Comparison of ENCODE assay signal across 16 mouse cellular contexts in genomic region chr2:18111411-18111810, GRCm38 (mm10). TPM values are rescaled to one million over a fixed set of nuclear protein-coding genes. Genes with fewer than 3 reads are reported as not detected.
DNase-seq lines count a peak whose midpoint lies in the region; ATAC-seq and TF ChIP-seq lines count a peak whose summit lies in the region.
"Had no signal": no experiment of that assay in that cellular context is flagged by ENCODE, and none has a peak within 500 bp of the region (broad histone marks: within the 10 kb centered on the region; RNA-seq: fewer than 3 reads in every experiment).

No protein-coding gene starts in this region.

- H3K9me3 ChIP-seq in hindbrain, embryonic 11.5 days (ENCODE audit: control insufficient read depth, low read length) = no peaks in the 10 kb centered on the region
- H3K9me3 ChIP-seq in hindbrain, embryonic 16.5 days (ENCODE audit: control insufficient read depth, low read length) = no peaks in the 10 kb centered on the region
- no peaks in the 10 kb centered on the region for H3K9me3 ChIP-seq in ES-E14 (ENCODE audit: control insufficient read depth, insufficient read depth, low read depth, low read length)
- H3K9me3 ChIP-seq in lung, postnatal 0 days (ENCODE audit: low read length) = no peaks in the 10 kb centered on the region
- H3K9me3 ChIP-seq in stomach, postnatal 0 days (ENCODE audit: control insufficient read depth, low read length) = no peaks in the 10 kb centered on the region
- H3K9me3 ChIP-seq: heart, embryonic 12.5 days; liver, embryonic 13.5 days; midbrain, embryonic 15.5 days; neural tube, embryonic 13.5 days had no signal

- H3K9ac ChIP-seq in hindbrain, embryonic 11.5 days (ENCODE audit: low read depth, low read length) = no peak overlapping the region
- no peak overlapping the region for H3K9ac ChIP-seq in hindbrain, embryonic 16.5 days (ENCODE audit: low read depth, low read length)
- no peak overlapping the region for H3K9ac ChIP-seq in ES-E14 (ENCODE audit: insufficient read depth, low read depth, low read length, poor library complexity, severe bottlenecking)
- H3K9ac ChIP-seq in lung, postnatal 0 days (replicated peaks; ENCODE audit: low read depth) = no peak overlapping the region
- H3K9ac ChIP-seq in stomach, postnatal 0 days (ENCODE audit: low read length) = no peak overlapping the region
- H3K9ac ChIP-seq: heart, embryonic 12.5 days; liver, embryonic 13.5 days; midbrain, embryonic 15.5 days; neural tube, embryonic 13.5 days had no signal

- H3K4me2 ChIP-seq in hindbrain, embryonic 11.5 days (replicated peaks; ENCODE audit: low read depth, low read length) = no peak overlapping the region
- no peak overlapping the region for H3K4me2 ChIP-seq in hindbrain, embryonic 16.5 days (ENCODE audit: low read length)
- H3K4me2 ChIP-seq in lung, postnatal 0 days (replicated peaks; ENCODE audit: low read depth, low read length) = no peak overlapping the region
- no peak overlapping the region for H3K4me2 ChIP-seq in stomach, postnatal 0 days (replicated peaks; ENCODE audit: low read depth)
- H3K4me2 ChIP-seq: heart, embryonic 12.5 days; liver, embryonic 13.5 days; midbrain, embryonic 15.5 days; neural tube, embryonic 13.5 days had no signal

- no peaks in the 10 kb centered on the region for H3K4me1 ChIP-seq in hindbrain, embryonic 11.5 days (replicated peaks; ENCODE audit: control insufficient read depth, insufficient read depth, low read length)
- no peaks in the 10 kb centered on the region for H3K4me1 ChIP-seq in hindbrain, embryonic 16.5 days (ENCODE audit: control insufficient read depth, insufficient read depth, low read depth, low read length)
- peaks cover 9% of the 10 kb centered on the region in 2 experiments for H3K4me1 ChIP-seq in ES-E14 (ENCODE audit: control insufficient read depth in 2 of 2, insufficient read depth in 2 of 2, low read length in 2 of 2, poor library complexity in 1 of 2)
- H3K4me1 ChIP-seq in lung, postnatal 0 days (ENCODE audit: insufficient read depth, low read depth, low read length) = no peaks in the 10 kb centered on the region
- no peaks in the 10 kb centered on the region for H3K4me1 ChIP-seq in stomach, postnatal 0 days (replicated peaks; ENCODE audit: control insufficient read depth, insufficient read depth)
- H3K4me1 ChIP-seq: liver, embryonic 13.5 days; midbrain, embryonic 15.5 days; neural tube, embryonic 13.5 days had no signal

- no peak for TF ChIP-seq CTCF in lung, postnatal 0 days (IDR thresholded peaks at IDR 0.05)
- TF ChIP-seq CTCF in stomach, postnatal 0 days (IDR thresholded peaks at IDR 0.05; ENCODE audit: low read depth) = no peak

- in situ Hi-C loops in ES-E14 (cut with MboI; ENCODE audit: low sequenced_read_pairs in 2 of 2, unreplicated experiment in 2 of 2) = no loop called here

- no peak overlapping the region for H3K4me3 ChIP-seq in hindbrain, embryonic 11.5 days (ENCODE audit: low read depth, low read length)
- H3K4me3 ChIP-seq in hindbrain, embryonic 16.5 days (ENCODE audit: low read length) = no peak overlapping the region
- H3K4me3 ChIP-seq in ES-E14 (ENCODE audit: insufficient read depth in 1 of 2, low read depth in 1 of 2, low read length in 2 of 2, poor library complexity in 1 of 2, severe bottlenecking in 1 of 2) = no peak overlapping the region
- H3K4me3 ChIP-seq in lung, postnatal 0 days (ENCODE audit: low read depth, low read length) = no peak overlapping the region
- no peak overlapping the region for H3K4me3 ChIP-seq in stomach, postnatal 0 days (ENCODE audit: low read depth, low read length)
- H3K4me3 ChIP-seq: erythroblast, embryonic 14.5 days; heart, embryonic 12.5 days; liver, embryonic 13.5 days; midbrain, embryonic 15.5 days; neural tube, embryonic 13.5 days had no signal

- peak; percentile 17 for DNase-seq in hindbrain, embryonic 11.5 days (ENCODE audit: low spot score)
- DNase-seq in ES-E14 (ENCODE audit: low read depth, low spot score) = peak; percentile 41
- peak; percentile 22 for DNase-seq in WW6 (ENCODE audit: low read depth, low spot score)
- peak; percentile 87 for DNase-seq in forelimb bud, embryonic 11.5 days (ENCODE audit: low read depth, low spot score)
- no peak for DNase-seq in right cerebral cortex, postnatal 36 days (ENCODE audit: low spot score in 2 of 2)
- DNase-seq in lung, postnatal 0 days (ENCODE audit: low spot score) = no peak
- DNase-seq in stomach, postnatal 0 days (ENCODE audit: low spot score) = no peak
- DNase-seq: liver, embryonic 13.5 days; lung, postnatal 36 days; right cerebral cortex, adult 18-20 months; thymus, adult 18-20 months had no signal

- ATAC-seq in hindbrain, embryonic 11.5 days (ENCODE audit: low FRiP score) = no peak
- no peak for ATAC-seq in hindbrain, embryonic 16.5 days
- no peak for ATAC-seq in lung, postnatal 0 days
- no peak for ATAC-seq in stomach, postnatal 0 days (ENCODE audit: low FRiP score, low TSS enrichment)
- ATAC-seq: midbrain, embryonic 15.5 days had no signal

- no peak for TF ChIP-seq EP300 in lung, postnatal 0 days (IDR thresholded peaks at IDR 0.05)
- no peak for TF ChIP-seq EP300 in stomach, postnatal 0 days (optimal IDR thresholded peaks at IDR 0.05)

- H3K27ac ChIP-seq in hindbrain, embryonic 11.5 days (ENCODE audit: low read depth, low read length) = no peak overlapping the region
- H3K27ac ChIP-seq in hindbrain, embryonic 16.5 days (ENCODE audit: low read depth, low read length) = no peak overlapping the region
- no peak overlapping the region; the same call in 1 of the 2 replicates for H3K27ac ChIP-seq in ES-E14 (ENCODE audit: insufficient read depth, low read depth, low read length, poor library complexity, severe bottlenecking)
- H3K27ac ChIP-seq in lung, postnatal 0 days (ENCODE audit: low read length) = no peak overlapping the region
- no peak overlapping the region for H3K27ac ChIP-seq in stomach, postnatal 0 days (replicated peaks)
- H3K27ac ChIP-seq: liver, embryonic 13.5 days; midbrain, embryonic 15.5 days; neural tube, embryonic 13.5 days had no signal

- H3K27me3 ChIP-seq in hindbrain, embryonic 11.5 days (ENCODE audit: control insufficient read depth, insufficient read depth, low read length) = no peaks in the 10 kb centered on the region
- no peaks in the 10 kb centered on the region for H3K27me3 ChIP-seq in hindbrain, embryonic 16.5 days (replicated peaks; ENCODE audit: control insufficient read depth, insufficient read depth, low read length)
- no peaks in the 10 kb centered on the region for H3K27me3 ChIP-seq in lung, postnatal 0 days (replicated peaks; ENCODE audit: insufficient read depth, low read length)
- H3K27me3 ChIP-seq in stomach, postnatal 0 days (ENCODE audit: control insufficient read depth, insufficient read depth, low read length) = no peaks in the 10 kb centered on the region
- H3K27me3 ChIP-seq: heart, embryonic 12.5 days; liver, embryonic 13.5 days; midbrain, embryonic 15.5 days; neural tube, embryonic 13.5 days had no signal

- no peaks in the 10 kb centered on the region for H3K36me3 ChIP-seq in hindbrain, embryonic 11.5 days (ENCODE audit: control insufficient read depth, insufficient read depth, low read length)
- peaks cover 3% of the 10 kb centered on the region; the same call in 1 of the 2 replicates for H3K36me3 ChIP-seq in hindbrain, embryonic 16.5 days (ENCODE audit: control insufficient read depth, insufficient read depth, low read length)
- peaks cover 3% of the 10 kb centered on the region for H3K36me3 ChIP-seq in ES-E14 (ENCODE audit: control insufficient read depth, insufficient read depth, low read length, poor library complexity, severe bottlenecking)
- no peaks in the 10 kb centered on the region for H3K36me3 ChIP-seq in lung, postnatal 0 days (ENCODE audit: insufficient read depth, low read length)
- H3K36me3 ChIP-seq in stomach, postnatal 0 days (ENCODE audit: control insufficient read depth, insufficient read depth, low read length) = no peaks in the 10 kb centered on the region

TF ChIP-seq in ES-E14, 5 proteins besides CTCF, POLR2A, EP300 and RAD21:
- no peak for TF ChIP-seq MAFK (IDR thresholded peaks at IDR 0.05; ENCODE audit: insufficient read depth, low read depth, low read length)
- TF ChIP-seq HCFC1 (IDR thresholded peaks at IDR 0.05; ENCODE audit: borderline replicate concordance, insufficient read depth, low read length) = no peak
- no peak for TF ChIP-seq CHD2 (IDR thresholded peaks at IDR 0.05; ENCODE audit: low read depth, low read length)
- TF ChIP-seq ZC3H11A (IDR thresholded peaks at IDR 0.05; ENCODE audit: borderline replicate concordance, low read depth, low read length) = no peak
- TF ChIP-seq ZNF384 (IDR thresholded peaks at IDR 0.05; ENCODE audit: low read depth, low read length) = no peak

RNA-seq across cellular contexts. Expression of gene Mllt10, which starts 56.4 kb away (rescaled TPM):
- polyA plus RNA-seq in hindbrain, embryonic 11.5 days (2014; fragmentation: Nextera tagmentation; extraction: Ambion mirVana) = 48.0 and 62.2 TPM in 2 replicates
- polyA plus RNA-seq in hindbrain, embryonic 16.5 days (2015; fragmentation: Nextera tagmentation; extraction: Ambion mirVana) = 37.5 and 42.9 TPM in 2 replicates
- total RNA-seq in ES-E14 (2012; rRNA removed) = 39.7 and 40.7 TPM in 2 replicates
- polyA plus RNA-seq in lung, postnatal 0 days (2015; fragmentation: Nextera tagmentation; extraction: Ambion mirVana) = 35.1 and 38.9 TPM in 2 replicates
- 25.9 and 27.4 TPM in 2 replicates for polyA plus RNA-seq in stomach, postnatal 0 days (2015; fragmentation: Nextera tagmentation; extraction: Ambion mirVana)

Comparison
In these comparisons a context has a peak if more than half of its experiments do, and no peak if none do; other contexts are left out.
1. DNase-seq: peak in hindbrain, embryonic 11.5 days (single experiment), ES-E14 (single experiment), WW6 (single experiment) and forelimb bud, embryonic 11.5 days (single experiment); none in right cerebral cortex, postnatal 36 days (0 of 2), lung, postnatal 0 days (single experiment) and stomach, postnatal 0 days (single experiment).